Mouse (Mus musculus) cerebellum, postnatal 10 days (tissue): ENCODE results near the gene Clasp2.
A peak's percentile ranks its signal among the peaks of the same experiment; 100 is the strongest.
"Not testable (repeated sequence)": the region's sequence is repeated elsewhere in the genome, so short reads cannot be mapped to it uniquely, and the experiment has no call there.

ENCODE experiments used
- DNase-seq, 2 experiments: peaks; one replicate each; pipeline ENCODE4 v3.0.0; 2021; ENCODE audit warnings: mixed read lengths in 2 of 2

Gene Clasp2

GRCm38 (mm10) chr9:113758472-113758871 is 17.2 kb downstream of the Clasp2 start:
- DNase-seq: no peak

GRCm38 (mm10) chr9:113759684-113760083 is 18.4 kb downstream of the Clasp2 start:
- DNase-seq: peak in 1 of 2 experiments; percentile 15

DNA sequence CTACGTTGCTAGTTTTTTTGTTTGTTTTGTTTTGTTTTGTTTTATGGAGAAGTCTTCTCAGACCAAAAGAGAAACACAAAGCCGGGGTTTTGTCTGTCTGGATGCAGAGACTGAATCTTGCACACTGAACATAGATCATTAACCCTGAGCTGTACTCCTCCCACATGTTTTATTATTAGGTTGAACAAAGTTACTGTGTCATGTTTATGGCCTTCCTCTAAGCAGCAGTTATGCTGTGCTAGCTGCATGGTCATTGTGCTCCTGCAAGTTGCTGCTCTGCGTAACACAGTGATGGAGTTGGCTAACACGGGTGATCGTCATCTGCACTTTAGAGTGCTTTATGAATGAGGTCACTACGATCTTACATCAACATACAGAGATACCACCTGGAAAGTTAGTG is 21.1 kb downstream of the Clasp2 start:
- DNase-seq: no peak

DNA sequence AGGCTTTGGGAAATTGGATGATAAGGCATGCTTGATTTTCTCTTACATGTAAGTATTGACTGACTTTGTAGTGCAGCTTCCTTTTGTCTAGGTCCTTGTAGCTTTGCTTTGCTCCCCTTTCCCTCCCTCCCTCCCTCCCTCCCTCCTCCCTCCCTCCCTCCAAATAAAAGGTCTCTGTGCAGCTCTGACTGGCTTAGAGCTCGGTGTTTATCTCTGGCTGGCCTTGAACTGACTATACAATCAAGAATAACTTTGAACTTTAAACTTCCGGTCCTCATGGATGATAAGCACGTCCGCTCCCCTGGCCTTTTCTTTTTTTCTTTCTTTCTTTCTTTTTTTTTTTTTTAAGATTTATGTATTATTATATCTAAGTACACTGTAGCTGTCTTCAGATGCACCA is 21.9 kb downstream of the Clasp2 start:
- DNase-seq: no peak

- DNase-seq: no peak
Observed at GRCm38 (mm10) chr9:113770640-113771039, 29.4 kb downstream of the Clasp2 start.

DNA sequence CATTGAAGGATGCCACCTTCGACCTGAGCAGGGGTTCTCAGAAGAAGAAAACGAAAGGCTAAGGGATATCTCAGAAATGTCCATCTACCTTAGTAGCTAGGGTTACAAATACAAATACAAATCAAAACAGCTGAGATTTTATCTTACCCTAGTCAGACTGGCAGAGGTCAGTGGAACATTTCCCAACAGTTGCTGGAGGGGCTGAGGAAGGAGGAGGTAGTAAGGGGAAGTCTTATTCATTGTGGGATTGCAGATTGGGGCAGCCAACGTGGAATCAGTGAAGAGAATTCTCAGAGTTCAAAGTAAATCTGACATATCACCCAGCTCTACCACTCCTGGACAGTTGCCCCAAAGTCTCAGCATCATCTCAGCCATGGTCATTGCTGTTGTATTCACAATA is 39.6 kb downstream of the Clasp2 start:
- no peak for DNase-seq

DNA sequence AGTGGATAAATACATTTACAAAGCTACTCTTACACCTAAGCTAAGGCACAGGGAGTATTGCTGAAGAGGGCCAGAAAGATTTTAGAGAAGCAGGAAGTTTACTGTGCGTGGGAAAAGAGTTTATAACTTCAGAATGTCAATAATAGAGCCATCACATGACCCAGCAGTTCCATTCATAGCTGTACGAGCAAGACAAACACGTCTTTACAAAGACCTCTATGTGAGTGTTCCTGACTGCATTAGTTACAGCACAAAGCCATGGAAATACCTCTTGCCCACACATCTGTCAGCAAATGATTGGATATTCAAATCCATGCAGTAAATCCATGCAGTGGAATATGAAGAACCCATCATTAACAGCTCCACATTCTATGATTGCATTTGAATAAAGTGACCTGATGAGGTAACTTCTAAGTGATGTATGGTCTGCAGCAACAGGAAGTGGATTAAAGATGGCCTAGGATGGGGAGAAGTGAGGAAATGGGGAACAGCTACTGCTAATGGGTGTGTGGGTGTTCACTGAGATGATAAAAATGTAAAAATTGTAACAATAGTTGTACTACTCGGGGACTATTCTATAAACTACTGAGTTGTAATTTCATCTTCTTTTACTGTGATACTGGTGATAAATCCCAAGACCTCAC is 41.2 kb downstream of the Clasp2 start:
- DNase-seq: no peak

DNA sequence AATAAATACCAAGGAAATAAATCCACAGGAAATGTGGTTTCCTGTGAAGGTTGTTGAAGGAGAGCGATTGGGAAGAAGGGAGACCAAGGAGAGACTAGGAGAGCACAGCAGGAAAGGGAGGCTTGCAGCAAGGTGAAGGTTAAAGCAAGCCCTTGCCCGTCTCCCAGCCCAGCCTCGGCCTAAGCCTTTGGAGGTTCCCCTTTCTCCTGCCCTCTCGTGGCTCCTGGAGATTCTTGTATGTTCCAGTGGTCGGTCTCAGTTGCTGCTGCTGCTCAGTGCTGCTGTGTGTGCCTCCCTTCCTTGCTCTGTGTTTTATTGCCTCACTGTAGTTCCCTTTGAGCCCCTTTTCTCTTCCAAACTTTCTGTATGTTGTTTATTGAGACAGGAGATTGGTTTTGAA is 42.4 kb downstream of the Clasp2 start:
- DNase-seq: no peak

GRCm38 (mm10) chr9:113789283-113789682 is 48.0 kb downstream of the Clasp2 start:
- DNase-seq: not testable (repeated sequence)

- DNase-seq: peak; percentile 85 to 88
Observed at GRCm38 (mm10) chr9:113792651-113793512, 51.6 kb downstream of the Clasp2 start.

DNA sequence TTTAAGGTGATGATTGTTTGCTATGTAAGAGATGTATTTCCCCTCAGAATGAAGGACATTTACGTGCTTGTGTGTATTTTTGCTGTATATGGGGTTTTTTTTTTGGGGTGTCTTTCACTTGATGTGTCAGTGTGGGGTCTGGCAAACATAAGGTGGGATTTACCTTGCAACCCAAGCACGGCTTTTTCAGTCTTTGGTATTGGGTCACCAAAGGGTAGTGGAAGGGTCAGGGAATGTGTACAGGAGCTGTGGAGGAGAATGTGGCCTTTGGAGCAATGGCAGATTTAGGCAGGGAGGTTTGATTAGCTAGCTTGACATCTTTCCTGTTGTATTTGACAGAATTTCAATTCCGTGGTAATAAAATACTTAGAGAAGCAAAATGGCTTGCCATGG is 52.2 kb downstream of the Clasp2 start:
- peak; percentile 32 to 52 for DNase-seq

DNA sequence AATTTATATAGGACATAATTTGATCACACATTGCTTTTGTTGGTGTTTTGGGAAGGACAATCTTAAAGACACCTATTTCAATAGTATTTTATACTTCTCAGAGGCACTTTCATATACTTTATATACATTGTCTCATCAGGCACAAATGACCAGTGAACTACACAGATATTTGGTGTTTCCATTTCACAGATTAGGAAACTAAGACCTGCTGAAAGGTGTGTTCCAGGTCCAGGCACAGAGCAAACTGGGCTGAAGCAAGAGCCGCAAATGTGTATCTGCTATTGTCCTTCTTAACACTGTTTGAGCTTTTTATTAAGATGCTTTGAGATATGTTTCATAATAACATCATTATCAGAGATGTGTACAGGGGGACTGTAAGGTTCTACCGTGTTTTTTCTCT is 52.7 kb downstream of the Clasp2 start:
- DNase-seq: no peak

DNA sequence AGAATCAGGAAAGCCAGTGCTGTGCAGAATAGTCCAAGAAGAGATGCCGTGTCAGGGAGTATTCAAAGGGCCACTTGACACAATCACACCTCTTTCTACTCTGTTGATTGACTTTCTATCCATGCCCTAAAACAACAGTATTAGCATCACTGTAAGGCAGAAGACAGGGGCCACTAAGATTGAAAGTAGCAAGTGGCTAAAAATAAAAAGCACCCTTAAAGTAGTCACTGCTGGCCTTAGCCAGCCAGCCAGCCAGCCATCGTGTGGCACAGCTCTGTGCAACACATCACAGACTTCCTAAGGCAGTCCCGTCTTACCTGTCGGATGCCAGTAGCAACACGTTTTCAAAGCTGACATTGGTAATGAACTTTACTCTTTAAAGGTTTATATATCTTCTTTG is 55.9 kb downstream of the Clasp2 start:
- DNase-seq: no peak

DNA sequence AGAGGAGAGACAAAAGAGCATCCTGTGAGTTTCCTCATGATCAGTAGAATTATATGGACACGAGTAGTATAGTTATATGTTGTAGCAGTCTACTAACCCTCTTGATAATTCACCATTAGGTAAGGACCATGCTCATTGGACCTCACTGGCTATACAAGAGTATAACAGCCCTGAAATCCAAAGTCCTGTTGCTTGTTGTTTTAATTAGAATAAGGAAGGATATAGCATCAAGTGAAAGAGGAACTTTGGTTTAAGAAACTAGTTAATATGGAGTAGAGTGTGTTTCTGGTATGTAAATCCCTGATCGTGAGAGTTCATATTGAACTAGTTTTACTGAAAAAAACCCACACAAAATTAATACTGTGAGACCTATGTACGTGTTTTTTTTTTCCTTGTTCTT is 59.4 kb downstream of the Clasp2 start:
- DNase-seq: no peak

DNA sequence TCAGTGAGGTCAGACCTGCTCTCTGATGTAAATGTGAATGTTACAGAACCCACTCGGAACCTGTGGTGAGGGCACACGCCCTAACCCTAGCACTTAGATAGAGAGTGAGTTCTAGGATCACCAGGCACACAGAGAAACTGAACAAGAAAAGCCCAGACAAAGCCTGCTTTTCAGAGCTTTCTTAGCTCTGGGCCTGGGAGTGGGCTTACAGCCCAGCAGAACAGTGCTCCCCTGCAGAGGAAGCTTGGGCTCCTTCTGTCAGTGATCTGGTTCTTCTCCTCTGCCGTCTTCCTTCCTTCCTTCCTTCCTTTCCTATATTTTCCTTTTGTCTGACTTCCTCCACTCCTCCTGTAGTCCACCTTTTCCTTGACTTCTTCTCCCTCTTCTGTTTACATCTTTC is 61.5 kb downstream of the Clasp2 start:
- DNase-seq: peak; percentile 33 to 58

GRCm38 (mm10) chr9:113803751-113804150 is 62.5 kb downstream of the Clasp2 start:
- DNase-seq: no peak

DNA sequence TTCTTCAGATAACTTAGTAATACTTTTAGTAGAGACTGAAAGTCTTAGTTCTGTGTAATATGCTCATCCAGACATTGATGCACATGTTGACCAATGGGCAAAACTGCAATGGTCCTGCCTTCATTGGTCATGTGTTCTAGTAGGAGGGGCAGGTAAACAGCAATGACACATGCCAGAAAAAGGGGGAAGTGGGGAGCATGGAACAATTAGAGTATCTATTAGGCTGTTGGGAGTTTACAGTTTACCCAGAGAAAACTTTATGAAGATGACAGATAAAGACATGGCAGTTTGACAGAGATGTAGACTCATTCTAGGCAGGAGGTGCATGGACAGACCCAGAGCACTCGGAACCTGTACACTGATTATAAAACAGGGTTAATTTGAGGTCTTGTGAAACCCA is 64.1 kb downstream of the Clasp2 start:
- DNase-seq: no peak

GRCm38 (mm10) chr9:113811327-113811726 is 70.1 kb downstream of the Clasp2 start:
- DNase-seq: no peak

DNA sequence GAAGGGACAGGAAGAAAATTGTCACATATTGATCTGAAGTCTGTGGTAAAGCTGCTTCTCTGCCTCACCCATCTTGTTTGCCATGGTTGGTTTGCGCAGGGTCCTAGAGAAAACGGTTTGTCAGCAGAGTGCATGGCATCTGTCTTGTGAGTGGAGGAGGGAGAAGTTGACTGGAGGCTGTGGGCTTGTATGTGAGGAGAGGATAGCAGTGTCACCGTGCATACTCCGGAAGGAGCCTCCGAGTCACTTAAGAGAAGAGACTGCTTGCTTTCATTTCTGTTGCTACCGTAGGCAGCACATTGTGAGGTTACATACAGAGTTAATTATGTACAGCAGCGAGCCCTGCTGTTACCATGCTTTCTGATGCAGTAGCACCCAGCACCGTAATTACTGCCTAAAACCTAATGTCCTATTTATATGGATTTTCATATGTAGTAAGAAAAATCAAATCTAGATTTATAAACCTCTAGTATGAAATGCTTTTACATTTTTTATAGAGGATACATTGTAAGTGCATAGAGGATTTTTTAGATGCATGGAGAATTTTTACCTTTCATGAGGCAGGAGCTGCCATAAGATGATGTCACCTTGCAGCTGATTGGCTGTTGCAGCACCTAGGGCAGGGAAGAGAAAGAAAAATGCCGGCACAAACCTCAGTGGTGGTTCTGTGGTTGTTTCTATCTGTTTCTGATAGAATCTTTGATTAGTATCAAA is 70.8 kb downstream of the Clasp2 start:
- peak; percentile 79 to 80 for DNase-seq

GRCm38 (mm10) chr9:113812671-113813001 is 71.4 kb downstream of the Clasp2 start:
- no peak for DNase-seq

GRCm38 (mm10) chr9:113813086-113813485 is 71.8 kb downstream of the Clasp2 start:
- peak; percentile 39 to 49 for DNase-seq

- DNase-seq: no peak
Observed at GRCm38 (mm10) chr9:113815836-113816235, 74.6 kb downstream of the Clasp2 start.

DNA sequence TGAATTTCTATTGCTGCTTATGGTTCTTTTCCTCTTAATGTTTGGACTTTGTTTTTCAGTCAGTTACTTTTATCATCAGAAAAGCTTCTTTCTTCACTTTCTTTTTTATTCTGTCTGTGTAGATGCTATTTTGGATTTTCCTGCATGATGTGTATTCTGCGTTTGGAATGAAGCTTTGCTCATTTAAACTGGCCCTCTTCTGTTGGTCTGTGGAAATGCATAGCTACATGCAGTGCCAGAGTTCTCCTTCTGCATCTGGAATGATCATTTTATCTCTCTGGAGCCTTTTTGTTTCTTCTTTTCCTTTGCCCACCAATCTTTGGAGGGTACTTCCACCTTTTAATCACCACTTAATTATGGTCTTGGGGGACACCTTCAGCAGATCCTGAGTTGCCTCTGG is 80.9 kb downstream of the Clasp2 start:
- peak in 1 of 2 experiments; percentile 31 for DNase-seq

DNA sequence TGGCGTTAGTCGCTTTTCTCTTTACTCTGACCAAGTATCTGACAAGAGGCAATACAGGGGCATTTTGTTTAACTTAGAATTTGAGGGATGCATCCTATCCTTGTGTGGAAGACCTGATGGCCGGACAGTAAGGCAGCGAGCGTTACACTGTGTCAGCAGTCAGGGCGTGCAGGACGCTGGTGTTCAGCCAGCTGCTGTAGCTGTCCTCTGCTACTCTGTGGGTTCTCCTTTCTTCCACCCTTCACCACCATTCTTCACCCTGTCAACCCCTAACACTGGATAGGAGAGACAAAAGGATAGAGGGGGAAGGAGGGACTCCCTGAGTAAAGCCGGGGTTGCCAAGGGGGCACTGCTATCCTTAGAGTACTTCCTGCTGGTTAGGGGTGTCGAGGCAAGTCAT is 87.4 kb downstream of the Clasp2 start:
- DNase-seq: no peak
